Mouse (Mus musculus) midbrain, embryonic 15.5 days (tissue): Measurements from ENCODE around the gene Psmc5. TPM values are rescaled to one million over a fixed set of nuclear protein-coding genes. Genes with fewer than 3 reads are reported as not detected.

Experiments
- ATAC-seq: fragments of 200-750 bp; cut with Nextera tagmentation; replicated peaks from 2 replicates; pipeline ENCODE4 v1.8.0; 2017; ENCODE audit warnings: moderate TSS enrichment
- H3K27ac ChIP-seq: fragments of 300-500 bp; sonication (generic); 2 replicates; pipeline ENCODE4 v1.5.1; 2015; ENCODE audit warnings: mild to moderate bottlenecking, inconsistent platforms
- H3K27me3 ChIP-seq: fragments of 300-500 bp; sonication (generic); replicated peaks from 2 replicates; pipeline ENCODE4 v1.6.1; 2015; ENCODE audit warnings: inconsistent platforms
- H3K36me3 ChIP-seq: fragments of 300-500 bp; sonication (generic); replicated peaks from 2 replicates; pipeline ENCODE4 v1.6.1; 2015; ENCODE audit warnings: inconsistent platforms
- H3K4me1 ChIP-seq: fragments of 300-500 bp; sonication (generic); 2 replicates; pipeline ENCODE4 v1.6.1; 2015; ENCODE audit warnings: inconsistent platforms
- H3K4me2 ChIP-seq: fragments of 300-500 bp; sonication (generic); 2 replicates; pipeline ENCODE4 v1.6.1; 2015; ENCODE audit warnings: inconsistent platforms, mild to moderate bottlenecking, moderate library complexity
- H3K4me3 ChIP-seq: fragments of 300-500 bp; sonication (generic); 2 replicates; pipeline ENCODE4 v1.5.1; 2015; ENCODE audit warnings: mild to moderate bottlenecking, inconsistent platforms
- H3K9ac ChIP-seq: fragments of 300-500 bp; sonication (generic); 2 replicates; pipeline ENCODE4 v1.6.1; 2015; ENCODE audit warnings: mild to moderate bottlenecking, inconsistent platforms
- H3K9me3 ChIP-seq: fragments of 300-500 bp; sonication (generic); 2 replicates; pipeline ENCODE4 v1.6.1; 2016; ENCODE audit warnings: inconsistent platforms
- WGBS: fragments of 180-500 bp; shearing (Covaris S2); methylation state at CpG from one replicate; pipeline ENCODE4 v1.1.7; 2015; ENCODE audit warnings: mixed read lengths; 5-methylcytosine and 5-hydroxymethylcytosine counted together
- polyA plus RNA-seq: library from polyadenylated mRNA; unstranded; fragments of >200 nt; fragmentation: Nextera tagmentation; extraction: Ambion mirVana; gene quantifications from 2 replicates; pipeline ENCODE4 v1.2.1, GENCODE M21; 2015

The Psmc5 gene
- polyA plus RNA-seq, 1 experiment from 2014 or later = 297 TPM

DNA sequence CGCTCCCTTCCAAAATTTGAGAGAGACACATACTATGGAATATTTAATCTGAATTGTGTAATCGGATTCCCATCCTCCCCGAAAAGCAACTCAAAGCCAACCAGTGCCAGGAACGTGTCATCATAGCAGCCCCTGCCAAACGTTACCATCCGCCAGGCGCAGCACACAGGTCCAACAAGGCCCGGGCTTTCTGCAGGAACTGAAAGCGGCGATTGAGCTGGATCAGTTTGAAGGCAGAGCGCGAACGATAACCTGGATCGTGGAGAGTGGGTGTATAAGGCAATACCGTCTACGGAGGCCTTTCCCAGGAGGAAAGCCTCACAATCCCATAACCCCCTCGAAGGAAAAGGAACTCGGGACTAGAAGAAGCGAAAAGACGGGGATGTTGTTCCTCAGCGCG lies 780 bp upstream of the Psmc5 start:
- H3K4me2 ChIP-seq = peak overlapping the region; percentile 89
- H3K36me3 ChIP-seq = peaks cover 32% of the 10 kb centered on the region
- ATAC-seq = no peak; the same call in 1 of the 2 replicates
- H3K4me3 ChIP-seq = peak overlapping the region; percentile 70
- H3K9me3 ChIP-seq = no peaks in the 10 kb centered on the region
- peak overlapping the region; percentile 42 for H3K9ac ChIP-seq
- no peaks in the 10 kb centered on the region for H3K27me3 ChIP-seq
- 4% methylated on average over 22 of the region's 22 CpGs for WGBS
- peaks cover 23% of the 10 kb centered on the region for H3K4me1 ChIP-seq
- 0 out of 2 replicates have a peak overlapping the region, but pooled peaks have one; percentile 2 for H3K27ac ChIP-seq

GRCm38 (mm10) chr11:106256775-106257174 lies 821 bp downstream of the Psmc5 start:
- no peaks in the 10 kb centered on the region for H3K9me3 ChIP-seq
- WGBS = 77% methylated on average over 5 of the region's 5 CpGs
- peak overlapping the region; percentile 71 for H3K9ac ChIP-seq
- H3K36me3 ChIP-seq = peaks cover 20% of the 10 kb centered on the region; the same call in 1 of the 2 replicates
- peaks cover 23% of the 10 kb centered on the region for H3K4me1 ChIP-seq
- peak overlapping the region; percentile 89 for H3K4me2 ChIP-seq
- peak overlapping the region; percentile 70 for H3K4me3 ChIP-seq
- ATAC-seq = no peak
- no peak overlapping the region for H3K27ac ChIP-seq
- H3K27me3 ChIP-seq = no peaks in the 10 kb centered on the region

GRCm38 (mm10) chr11:106260826-106261450 lies 5.0 kb downstream of the Psmc5 start:
- H3K4me3 ChIP-seq = no peak overlapping the region
- no peaks in the 10 kb centered on the region for H3K9me3 ChIP-seq
- H3K36me3 ChIP-seq = peaks cover 38% of the 10 kb centered on the region
- H3K9ac ChIP-seq = no peak overlapping the region
- H3K27me3 ChIP-seq = no peaks in the 10 kb centered on the region
- ATAC-seq = no peak
- no peak overlapping the region for H3K4me2 ChIP-seq
- 83% methylated on average over 14 of the region's 14 CpGs for WGBS
- no peak overlapping the region for H3K27ac ChIP-seq
- H3K4me1 ChIP-seq = peaks cover 14% of the 10 kb centered on the region

GRCm38 (mm10) chr11:106263963-106264362 lies 8.0 kb downstream of the Psmc5 start:
- H3K27ac ChIP-seq = no peak overlapping the region
- no peaks in the 10 kb centered on the region for H3K9me3 ChIP-seq
- no peak for ATAC-seq
- H3K4me2 ChIP-seq = no peak overlapping the region
- H3K36me3 ChIP-seq = peaks cover 40% of the 10 kb centered on the region
- no peaks in the 10 kb centered on the region for H3K27me3 ChIP-seq
- peaks cover 13% of the 10 kb centered on the region for H3K4me1 ChIP-seq
- H3K9ac ChIP-seq = no peak overlapping the region
- WGBS = 92% methylated on average over 9 of the region's 9 CpGs
- H3K4me3 ChIP-seq = no peak overlapping the region

DNA sequence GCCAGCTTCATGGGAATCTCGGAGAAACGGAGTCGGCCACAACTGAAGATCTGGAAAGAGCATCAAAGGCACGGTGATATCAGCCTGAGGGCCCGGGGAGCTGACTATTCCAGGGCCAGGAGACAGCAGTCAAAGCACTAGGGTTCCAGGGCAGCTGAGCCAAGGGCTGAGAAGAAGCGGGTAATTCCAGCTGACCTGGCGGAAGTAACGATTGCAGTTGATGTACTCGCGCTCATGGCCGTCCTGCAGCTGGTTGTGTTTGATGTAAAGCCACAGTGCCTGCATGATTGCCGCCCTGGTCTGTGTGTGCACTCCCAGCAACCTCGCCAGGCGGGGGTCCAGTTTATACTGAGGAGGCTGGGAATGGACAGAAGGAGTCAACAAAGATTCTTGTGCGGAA lies 9.0 kb downstream of the Psmc5 start:
- H3K9me3 ChIP-seq = no peaks in the 10 kb centered on the region
- no peak overlapping the region for H3K4me3 ChIP-seq
- no peak overlapping the region for H3K27ac ChIP-seq
- peaks cover 40% of the 10 kb centered on the region for H3K36me3 ChIP-seq
- no peak overlapping the region for H3K9ac ChIP-seq
- ATAC-seq = no peak
- no peaks in the 10 kb centered on the region for H3K27me3 ChIP-seq
- H3K4me1 ChIP-seq = peaks cover 20% of the 10 kb centered on the region
- 96% methylated on average over 15 of the region's 15 CpGs for WGBS
- H3K4me2 ChIP-seq = no peak overlapping the region

DNA sequence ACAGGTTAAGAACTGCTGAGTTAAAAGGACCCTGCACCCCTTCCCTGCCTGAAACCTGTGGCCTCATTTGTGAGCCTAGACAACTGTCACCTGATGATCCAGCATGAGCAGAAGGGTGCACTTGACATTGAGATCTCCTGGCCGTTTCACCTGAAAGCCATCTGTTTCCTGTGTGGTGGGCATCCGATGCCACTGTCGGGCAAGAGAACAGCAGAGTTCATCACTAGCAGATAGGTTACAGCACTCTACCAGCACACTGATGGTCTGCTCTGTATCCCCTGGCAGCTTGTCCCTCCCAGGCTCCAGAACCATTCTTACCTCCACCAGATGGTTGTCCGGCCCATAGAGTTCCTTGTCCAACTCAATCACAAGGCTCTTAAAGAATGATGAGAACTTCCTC lies 9.6 kb downstream of the Psmc5 start:
- Histone ChIP-seq H3K9me3 (no peaks in the 10 kb centered on the region), H3K9ac (no peak overlapping the region), H3K27me3 (no peaks in the 10 kb centered on the region), H3K27ac (no peak overlapping the region), H3K36me3 (peaks cover 40% of the 10 kb centered on the region), H3K4me1 (peaks cover 25% of the 10 kb centered on the region), H3K4me2 (no peak overlapping the region), H3K4me3 (no peak overlapping the region)
- WGBS = 96% methylated on average over 4 of the region's 4 CpGs
- ATAC-seq = no peak

DNA sequence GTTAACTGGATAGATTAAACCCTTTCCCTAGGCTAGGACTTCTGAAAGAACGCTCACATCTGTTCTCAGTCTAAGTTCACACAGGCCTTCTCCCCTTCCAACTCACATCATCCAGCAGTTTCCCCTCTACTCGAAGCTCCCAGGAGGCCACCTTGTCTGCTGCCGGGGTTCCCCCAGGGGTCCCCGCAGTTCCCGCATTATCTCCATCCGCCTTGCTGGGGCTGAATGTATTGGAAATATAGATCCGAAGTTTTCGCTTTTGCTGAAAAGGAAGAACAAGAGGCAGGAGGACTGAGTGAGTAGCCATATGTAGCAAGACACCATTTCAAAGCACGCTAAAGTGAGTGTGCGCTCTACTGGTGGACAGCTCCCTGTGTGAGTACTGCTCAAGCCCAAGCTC lies 10.5 kb downstream of the Psmc5 start:
- Histone ChIP-seq H3K4me3 (no peak overlapping the region), H3K27ac (no peak overlapping the region), H3K36me3 (peaks cover 39% of the 10 kb centered on the region), H3K27me3 (no peaks in the 10 kb centered on the region), H3K4me1 (peaks cover 33% of the 10 kb centered on the region), H3K4me2 (no peak overlapping the region), H3K9me3 (no peaks in the 10 kb centered on the region), H3K9ac (no peak overlapping the region)
- 93% methylated on average over 10 of the region's 10 CpGs for WGBS
- no peak for ATAC-seq

- Histone ChIP-seq H3K27me3 (no peaks in the 10 kb centered on the region), H3K4me2 (no peak overlapping the region), H3K27ac (no peak overlapping the region), H3K36me3 (peaks cover 30% of the 10 kb centered on the region), H3K9me3 (no peaks in the 10 kb centered on the region), H3K9ac (no peak overlapping the region), H3K4me1 (peaks cover 40% of the 10 kb centered on the region), H3K4me3 (no peak overlapping the region)
- ATAC-seq = no peak
- 86% methylated on average over 12 of the region's 15 CpGs for WGBS
These were observed 11.4 kb downstream of the Psmc5 start for GRCm38 (mm10) chr11:106267311-106267852.

- H3K4me3 ChIP-seq = no peak overlapping the region
- no peak overlapping the region for H3K4me2 ChIP-seq
- H3K27me3 ChIP-seq = no peaks in the 10 kb centered on the region
- no peak overlapping the region for H3K9ac ChIP-seq
- H3K9me3 ChIP-seq = no peaks in the 10 kb centered on the region
- ATAC-seq = no peak
- 73% methylated on average over 5 of the region's 5 CpGs for WGBS
- H3K27ac ChIP-seq = 0 out of 2 replicates have a peak overlapping the region, but pooled peaks have one; percentile 4
- H3K36me3 ChIP-seq = peaks cover 25% of the 10 kb centered on the region
- H3K4me1 ChIP-seq = peaks cover 40% of the 10 kb centered on the region
These were observed 11.9 kb downstream of the Psmc5 start for GRCm38 (mm10) chr11:106267871-106268270.

- peak overlapping the region; percentile 36 for H3K27ac ChIP-seq
- no peaks in the 10 kb centered on the region for H3K9me3 ChIP-seq
- ATAC-seq = no peak
- no peak overlapping the region for H3K4me3 ChIP-seq
- H3K4me1 ChIP-seq = peaks cover 40% of the 10 kb centered on the region
- no peak overlapping the region for H3K9ac ChIP-seq
- no peaks in the 10 kb centered on the region for H3K27me3 ChIP-seq
- no peak overlapping the region for H3K4me2 ChIP-seq
- peaks cover 19% of the 10 kb centered on the region for H3K36me3 ChIP-seq
- 75% methylated on average over 8 of the region's 8 CpGs for WGBS
These were observed 12.5 kb downstream of the Psmc5 start for GRCm38 (mm10) chr11:106268326-106269059.

- ATAC-seq = no peak
- H3K9ac ChIP-seq = no peak overlapping the region
- H3K4me1 ChIP-seq = peaks cover 40% of the 10 kb centered on the region
- 53% methylated on average over 3 of the region's 3 CpGs for WGBS
- peaks cover 13% of the 10 kb centered on the region for H3K36me3 ChIP-seq
- no peaks in the 10 kb centered on the region for H3K9me3 ChIP-seq
- no peaks in the 10 kb centered on the region for H3K27me3 ChIP-seq
- no peak overlapping the region for H3K4me3 ChIP-seq
- no peak overlapping the region for H3K4me2 ChIP-seq
- peak overlapping the region; percentile 36; the same call in 1 of the 2 replicates for H3K27ac ChIP-seq
These were observed 13.1 kb downstream of the Psmc5 start for GRCm38 (mm10) chr11:106269060-106269431.

DNA sequence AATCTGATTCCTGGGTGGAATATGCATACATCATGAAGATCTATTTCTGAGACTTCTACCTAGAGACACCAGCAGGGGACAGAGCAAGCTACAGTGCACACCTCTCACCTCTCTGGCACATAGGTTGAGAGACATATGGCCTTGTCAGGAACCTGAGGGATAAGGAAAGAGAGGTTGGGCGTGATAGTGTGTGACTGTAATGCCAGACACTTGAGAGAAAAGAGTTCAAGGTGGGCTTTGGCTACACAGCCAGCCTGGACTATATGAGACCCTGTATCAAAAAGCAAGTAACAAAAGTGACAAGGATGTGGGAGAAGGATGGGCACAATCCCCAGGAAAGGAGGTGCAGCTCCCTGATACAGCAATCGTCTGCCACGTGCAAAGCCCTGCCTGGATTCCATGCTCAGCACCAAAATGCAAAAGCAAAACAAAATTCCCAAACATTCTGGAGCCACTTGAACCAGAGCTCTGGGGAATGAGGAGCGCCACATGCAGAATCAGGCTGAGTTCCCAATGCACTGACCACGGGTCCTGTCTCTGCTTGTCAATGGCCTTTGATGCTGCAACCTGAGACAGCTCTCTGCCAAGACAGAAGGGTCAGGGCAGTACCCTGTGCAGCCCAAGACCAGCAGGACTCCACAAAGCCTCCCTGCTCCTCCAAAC lies 15.3 kb downstream of the Psmc5 start:
- Histone ChIP-seq H3K9ac (peak overlapping the region; percentile 94), H3K27me3 (no peaks in the 10 kb centered on the region), H3K4me2 (peak overlapping the region; percentile 91), H3K36me3 (peaks cover 2% of the 10 kb centered on the region; the same call in 1 of the 2 replicates), H3K9me3 (no peaks in the 10 kb centered on the region), H3K4me3 (peak overlapping the region; percentile 99), H3K27ac (0 out of 2 replicates have a peak overlapping the region, but pooled peaks have one; percentile 85), H3K4me1 (peaks cover 44% of the 10 kb centered on the region)
- ATAC-seq = no peak
- WGBS = 48% methylated on average over 5 of the region's 5 CpGs
